Comparison of ENCODE assay signal across 18 mouse cellular contexts in genomic region chr4:82452905-82453304, GRCm38 (mm10).
DNase-seq lines count a peak whose midpoint lies in the region; ATAC-seq and TF ChIP-seq lines count a peak whose summit lies in the region.
"Had no signal": no experiment of that assay in that cellular context is flagged by ENCODE, and none has a peak within 500 bp of the region (broad histone marks: within the 10 kb centered on the region; RNA-seq: fewer than 3 reads in every experiment).

No protein-coding gene starts in this region.

- no peak overlapping the region for H3K4me2 ChIP-seq in liver, embryonic 11.5 days
- peak overlapping the region; percentile 36; the same call in 1 of the 2 replicates for H3K4me2 ChIP-seq in liver, embryonic 16.5 days (ENCODE audit: low read depth, low read length)
- peak overlapping the region; percentile 50 for H3K4me2 ChIP-seq in liver, postnatal 0 days (ENCODE audit: low read depth, low read length)
- H3K4me2 ChIP-seq: embryonic facial prominence, embryonic 12.5 days; forebrain, embryonic 13.5 days; forebrain, embryonic 15.5 days had no signal

- DNase-seq in liver, adult 2 months (ENCODE audit: extremely low read depth, low read depth, low spot score): peak; percentile 93
- DNase-seq in liver, embryonic 11.5 days (ENCODE audit: low spot score): no peak
- DNase-seq in liver: no peak
- DNase-seq in liver, postnatal 0 days: no peak
- no peak for DNase-seq in thymus, postnatal 4 days
- DNase-seq: adrenal gland, adult 8-10 months; adrenal gland, postnatal 14 days; adrenal gland, postnatal 36 days; cerebellum, adult 11-12 months; cerebellum, adult 2 months; cerebellum, adult 9-10 months; cerebellum, postnatal 10 days; cerebellum, postnatal 25 days had no signal

- ATAC-seq in liver, embryonic 11.5 days (replicated peaks; ENCODE audit: low FRiP score): no peak
- no peak for ATAC-seq in liver, embryonic 16.5 days (ENCODE audit: low read depth)
- ATAC-seq in liver, postnatal 0 days: peak; percentile 68
- ATAC-seq: forebrain, embryonic 13.5 days; forebrain, embryonic 15.5 days had no signal

- peak overlapping the region; percentile 54 for H3K27ac ChIP-seq in liver, adult 2 months (replicated peaks; ENCODE audit: insufficient read depth, low read depth, low read length)
- H3K27ac ChIP-seq in liver, embryonic 11.5 days (ENCODE audit: low read depth, low read length): no peak overlapping the region
- H3K27ac ChIP-seq in liver, embryonic 16.5 days (ENCODE audit: low read length): peak overlapping the region; percentile 66
- H3K27ac ChIP-seq in liver, postnatal 0 days (ENCODE audit: low read depth): peak overlapping the region; percentile 64
- H3K27ac ChIP-seq: embryonic facial prominence, embryonic 10.5 days; embryonic facial prominence, embryonic 12.5 days; forebrain, embryonic 13.5 days; forebrain, embryonic 15.5 days had no signal

- no peak overlapping the region for H3K4me3 ChIP-seq in liver, adult 2 months (ENCODE audit: insufficient read depth, low read depth, low read length)
- no peak overlapping the region for H3K4me3 ChIP-seq in liver, embryonic 11.5 days (ENCODE audit: low read depth, low read length)
- no peak overlapping the region for H3K4me3 ChIP-seq in liver, embryonic 16.5 days (ENCODE audit: low read depth, low read length)
- H3K4me3 ChIP-seq in liver, postnatal 0 days (ENCODE audit: low read depth, low read length): no peak overlapping the region
- H3K4me3 ChIP-seq: embryonic facial prominence, embryonic 10.5 days; embryonic facial prominence, embryonic 12.5 days; forebrain, embryonic 13.5 days; forebrain, embryonic 15.5 days had no signal

- no peak for TF ChIP-seq POLR2A in liver, adult 2 months (IDR thresholded peaks at IDR 0.05; ENCODE audit: extremely low read depth, insufficient read depth, low read length)

- TF ChIP-seq CTCF in liver, adult 2 months (IDR thresholded peaks at IDR 0.05; ENCODE audit: low read depth, low read length): no peak
- TF ChIP-seq CTCF in liver, postnatal 0 days (IDR thresholded peaks at IDR 0.05; ENCODE audit: low read depth): no peak

- 23% methylated on average over 4 of the region's 4 CpGs for WGBS in liver, adult 2 months
- WGBS in liver, embryonic 11.5 days: 80% methylated on average over 4 of the region's 4 CpGs
- 53% methylated on average over 4 of the region's 4 CpGs for WGBS in liver, embryonic 16.5 days (ENCODE audit: insufficient replicate concordance)
- WGBS in liver, postnatal 0 days (ENCODE audit: insufficient replicate concordance): 55% methylated on average over 4 of the region's 4 CpGs

- H3K36me3 ChIP-seq in liver, adult 2 months (ENCODE audit: control insufficient read depth, insufficient read depth, low read length): no peaks in the 10 kb centered on the region
- H3K36me3 ChIP-seq in liver, embryonic 11.5 days (ENCODE audit: control insufficient read depth, insufficient read depth, low read length): no peaks in the 10 kb centered on the region
- H3K36me3 ChIP-seq in liver, embryonic 16.5 days (ENCODE audit: control insufficient read depth, insufficient read depth): no peaks in the 10 kb centered on the region
- no peaks in the 10 kb centered on the region for H3K36me3 ChIP-seq in liver, postnatal 0 days (replicated peaks; ENCODE audit: insufficient read depth, low read length)
- H3K36me3 ChIP-seq: embryonic facial prominence, embryonic 10.5 days; embryonic facial prominence, embryonic 12.5 days had no signal

- H3K4me1 ChIP-seq in liver, adult 2 months (ENCODE audit: control insufficient read depth, insufficient read depth, low read length): peaks cover 21% of the 10 kb centered on the region
- H3K4me1 ChIP-seq in liver, embryonic 11.5 days (replicated peaks; ENCODE audit: control insufficient read depth, insufficient read depth, low read length): no peaks in the 10 kb centered on the region; the same call in none of the 2 replicates
- peaks cover 3% of the 10 kb centered on the region for H3K4me1 ChIP-seq in liver, embryonic 16.5 days (ENCODE audit: control insufficient read depth, low read depth, low read length)
- H3K4me1 ChIP-seq in liver, postnatal 0 days (ENCODE audit: insufficient read depth): peaks cover 23% of the 10 kb centered on the region

- 0 out of 2 replicates have a peak, but pooled peaks have one; percentile 14 for TF ChIP-seq EP300 in liver, postnatal 0 days (IDR thresholded peaks at IDR 0.05; ENCODE audit: low read depth)

- H3K79me2 ChIP-seq in liver, adult 2 months (ENCODE audit: control insufficient read depth, insufficient read depth, low read length): peaks cover 44% of the 10 kb centered on the region

- H3K9me3 ChIP-seq in liver, embryonic 11.5 days (ENCODE audit: control insufficient read depth, low read length): no peaks in the 10 kb centered on the region
- H3K9me3 ChIP-seq in liver, embryonic 16.5 days (replicated peaks; ENCODE audit: control insufficient read depth, low read length): no peaks in the 10 kb centered on the region
- H3K9me3 ChIP-seq in liver, postnatal 0 days (ENCODE audit: low read length): no peaks in the 10 kb centered on the region
- H3K9me3 ChIP-seq: embryonic facial prominence, embryonic 10.5 days; embryonic facial prominence, embryonic 12.5 days; forebrain, embryonic 13.5 days; forebrain, embryonic 15.5 days had no signal

- no peaks in the 10 kb centered on the region for H3K27me3 ChIP-seq in liver, adult 2 months (ENCODE audit: control insufficient read depth, insufficient read depth, low read length)
- H3K27me3 ChIP-seq in liver, embryonic 11.5 days (replicated peaks; ENCODE audit: control insufficient read depth, insufficient read depth, low read length): no peaks in the 10 kb centered on the region
- no peaks in the 10 kb centered on the region for H3K27me3 ChIP-seq in liver, embryonic 16.5 days (ENCODE audit: control insufficient read depth, insufficient read depth, low read depth, low read length)
- H3K27me3 ChIP-seq in liver, postnatal 0 days (ENCODE audit: insufficient read depth, low read length): no peaks in the 10 kb centered on the region
- H3K27me3 ChIP-seq: embryonic facial prominence, embryonic 12.5 days; forebrain, embryonic 13.5 days; forebrain, embryonic 15.5 days had no signal

- 0 out of 2 replicates have a peak overlapping the region, but pooled peaks have one; percentile 28 for H3K9ac ChIP-seq in liver, adult 2 months (ENCODE audit: low read depth, low read length)
- no peak overlapping the region for H3K9ac ChIP-seq in liver, embryonic 11.5 days (ENCODE audit: low read depth, low read length)
- no peak overlapping the region for H3K9ac ChIP-seq in liver, embryonic 16.5 days (ENCODE audit: low read depth, low read length)
- no peak overlapping the region; the same call in 1 of the 2 replicates for H3K9ac ChIP-seq in liver, postnatal 0 days (replicated peaks)
- H3K9ac ChIP-seq: embryonic facial prominence, embryonic 12.5 days; forebrain, embryonic 13.5 days; forebrain, embryonic 15.5 days had no signal
